Mouse (Mus musculus) midbrain, embryonic 11.5 days (tissue): Measurements from ENCODE around the gene Nek2. TPM values are rescaled to one million over a fixed set of nuclear protein-coding genes. Genes with fewer than 3 reads are reported as not detected.

Source experiments
- ATAC-seq: fragments of 200-750 bp; cut with Nextera tagmentation; 2 replicates; pipeline ENCODE4 v1.8.0; 2017; ENCODE audit warnings: moderate TSS enrichment, moderate library complexity; ENCODE audit not compliant: low FRiP score
- DNase-seq: peaks from one replicate; pipeline ENCODE4 v3.0.0; 2015; ENCODE audit warnings: low spot score; ENCODE audit errors: missing footprints
- H3K27ac ChIP-seq: fragments of 300-500 bp; sonication (generic); 2 replicates; pipeline ENCODE4 v1.5.1; 2014; ENCODE audit warnings: low read depth, low read length
- H3K27me3 ChIP-seq: fragments of 300-500 bp; sonication (generic); 2 replicates; pipeline ENCODE4 v1.6.1; 2014; ENCODE audit warnings: mild to moderate bottlenecking, low read length, moderate library complexity, mixed read lengths; ENCODE audit not compliant: control insufficient read depth, insufficient read depth
- H3K36me3 ChIP-seq: fragments of 300-500 bp; sonication (generic); 2 replicates; pipeline ENCODE4 v1.6.1; 2014; ENCODE audit warnings: mild to moderate bottlenecking, low read length, moderate library complexity, mixed read lengths; ENCODE audit not compliant: control insufficient read depth, insufficient read depth
- H3K4me1 ChIP-seq: fragments of 300-500 bp; sonication (generic); 2 replicates; pipeline ENCODE4 v1.6.1; 2014; ENCODE audit warnings: low read length; ENCODE audit not compliant: control insufficient read depth, insufficient read depth
- H3K4me2 ChIP-seq: fragments of 300-500 bp; sonication (generic); 2 replicates; pipeline ENCODE4 v1.6.1; 2014; ENCODE audit warnings: mild to moderate bottlenecking, moderate library complexity
- H3K4me3 ChIP-seq: fragments of 300-500 bp; sonication (generic); 2 replicates; pipeline ENCODE4 v1.5.1; 2014; ENCODE audit warnings: low read depth, low read length
- H3K9ac ChIP-seq: fragments of 300-500 bp; sonication (generic); 2 replicates; pipeline ENCODE4 v1.6.1; 2014; ENCODE audit warnings: low read length
- H3K9me3 ChIP-seq: fragments of 300-500 bp; sonication (generic); 2 replicates; pipeline ENCODE4 v1.6.1; 2016; ENCODE audit warnings: low read length; ENCODE audit not compliant: control insufficient read depth
- WGBS: fragments of 180-500 bp; shearing (Covaris S2); extraction: QIAGEN DNeasy Blood & Tissue Kit; methylation state at CpG from one replicate; pipeline ENCODE4 v1.1.7; 2014; 5-methylcytosine and 5-hydroxymethylcytosine counted together
- polyA plus RNA-seq: library from polyadenylated mRNA; unstranded; fragments of >200 nt; fragmentation: Nextera tagmentation; extraction: Ambion mirVana; gene quantifications from 2 replicates; pipeline ENCODE4 v1.2.1, GENCODE M21; 2014

Gene Nek2
- polyA plus RNA-seq, 1 experiment from 2014 or later, result 51.7 TPM

GRCm38 (mm10) chr1:191793888-191794532, 27.2 kb upstream of the Nek2 start:
- H3K9ac ChIP-seq, result no peak overlapping the region
- peak; percentile 41 for DNase-seq
- ATAC-seq, result no peak
- no peaks in the 10 kb centered on the region for H3K27me3 ChIP-seq
- H3K27ac ChIP-seq, result no peak overlapping the region
- no peaks in the 10 kb centered on the region for H3K36me3 ChIP-seq
- H3K4me1 ChIP-seq, result no peaks in the 10 kb centered on the region
- H3K9me3 ChIP-seq, result no peaks in the 10 kb centered on the region
- no peak overlapping the region for H3K4me3 ChIP-seq
- 87% methylated on average over 7 of the region's 7 CpGs for WGBS
- no peak overlapping the region for H3K4me2 ChIP-seq

- ATAC-seq (no peak), DNase-seq (no peak)
- Histone ChIP-seq H3K4me3 (no peak overlapping the region), H3K9me3 (no peaks in the 10 kb centered on the region), H3K9ac (no peak overlapping the region), H3K27me3 (no peaks in the 10 kb centered on the region), H3K27ac (no peak overlapping the region), H3K36me3 (no peaks in the 10 kb centered on the region), H3K4me2 (no peak overlapping the region), H3K4me1 (no peaks in the 10 kb centered on the region)
- WGBS, result 95% methylated on average over 4 of the region's 4 CpGs
Measured at GRCm38 (mm10) chr1:191796238-191796896, 24.9 kb upstream of the Nek2 start.

GRCm38 (mm10) chr1:191802093-191802819, 19.0 kb upstream of the Nek2 start:
- Histone ChIP-seq H3K4me1 (no peaks in the 10 kb centered on the region), H3K36me3 (no peaks in the 10 kb centered on the region), H3K4me2 (no peak overlapping the region), H3K27ac (no peak overlapping the region), H3K4me3 (no peak overlapping the region), H3K27me3 (no peaks in the 10 kb centered on the region), H3K9me3 (no peaks in the 10 kb centered on the region; the same call in 1 of the 2 replicates), H3K9ac (no peak overlapping the region)
- WGBS, result 66% methylated on average over 9 of the region's 9 CpGs
- DNase-seq, result no peak
- ATAC-seq, result no peak

- DNase-seq, result no peak
- Histone ChIP-seq H3K4me3 (no peak overlapping the region), H3K4me2 (no peak overlapping the region), H3K27ac (no peak overlapping the region), H3K4me1 (no peaks in the 10 kb centered on the region), H3K27me3 (no peaks in the 10 kb centered on the region), H3K9me3 (no peaks in the 10 kb centered on the region; the same call in 1 of the 2 replicates), H3K9ac (no peak overlapping the region), H3K36me3 (no peaks in the 10 kb centered on the region)
- WGBS, result 78% methylated on average over 10 of the region's 10 CpGs
- no peak for ATAC-seq
Measured at GRCm38 (mm10) chr1:191802820-191803655, 18.2 kb upstream of the Nek2 start.

GRCm38 (mm10) chr1:191804747-191805146, 16.5 kb upstream of the Nek2 start:
- Histone ChIP-seq H3K9ac (no peak overlapping the region), H3K36me3 (no peaks in the 10 kb centered on the region), H3K4me3 (no peak overlapping the region), H3K4me2 (no peak overlapping the region), H3K4me1 (no peaks in the 10 kb centered on the region), H3K9me3 (no peaks in the 10 kb centered on the region; the same call in 1 of the 2 replicates), H3K27ac (no peak overlapping the region), H3K27me3 (no peaks in the 10 kb centered on the region)
- no peak for ATAC-seq
- no peak for DNase-seq
- 72% methylated on average over 5 of the region's 5 CpGs for WGBS

GRCm38 (mm10) chr1:191805788-191806187, 15.5 kb upstream of the Nek2 start:
- ATAC-seq (no peak), DNase-seq (no peak)
- no peaks in the 10 kb centered on the region for H3K36me3 ChIP-seq
- no peak overlapping the region for H3K4me2 ChIP-seq
- H3K4me3 ChIP-seq, result no peak overlapping the region
- no peak overlapping the region for H3K9ac ChIP-seq
- H3K27me3 ChIP-seq, result no peaks in the 10 kb centered on the region
- no peaks in the 10 kb centered on the region; the same call in 1 of the 2 replicates for H3K9me3 ChIP-seq
- 80% methylated on average over 6 of the region's 6 CpGs for WGBS
- no peaks in the 10 kb centered on the region for H3K4me1 ChIP-seq
- no peak overlapping the region for H3K27ac ChIP-seq

- no peaks in the 10 kb centered on the region; the same call in 1 of the 2 replicates for H3K9me3 ChIP-seq
- 94% methylated on average over 4 of the region's 4 CpGs for WGBS
- no peak overlapping the region for H3K9ac ChIP-seq
- H3K4me3 ChIP-seq, result no peak overlapping the region
- ATAC-seq (no peak), DNase-seq (no peak)
- no peaks in the 10 kb centered on the region for H3K4me1 ChIP-seq
- H3K27ac ChIP-seq, result no peak overlapping the region
- no peak overlapping the region for H3K4me2 ChIP-seq
- H3K36me3 ChIP-seq, result no peaks in the 10 kb centered on the region
- no peaks in the 10 kb centered on the region for H3K27me3 ChIP-seq
Measured at GRCm38 (mm10) chr1:191806740-191807139, 14.5 kb upstream of the Nek2 start.

GRCm38 (mm10) chr1:191807979-191808378, 13.3 kb upstream of the Nek2 start:
- Histone ChIP-seq H3K4me2 (no peak overlapping the region), H3K27ac (no peak overlapping the region), H3K4me3 (no peak overlapping the region), H3K36me3 (no peaks in the 10 kb centered on the region), H3K27me3 (no peaks in the 10 kb centered on the region), H3K4me1 (no peaks in the 10 kb centered on the region), H3K9me3 (no peaks in the 10 kb centered on the region; the same call in 1 of the 2 replicates), H3K9ac (no peak overlapping the region)
- ATAC-seq (no peak), DNase-seq (no peak)
- 91% methylated on average over 7 of the region's 7 CpGs for WGBS
